Mouse (Mus musculus) thymus, adult 2 months (tissue): ENCODE results near the gene Fam180a.

Experiments
- CTCF ChIP-seq: fragments of 200-500 bp; IDR thresholded peaks from 2 replicates; pipeline ENCODE4 v1.5.1; 2012; ENCODE audit warnings: mild to moderate bottlenecking, control low read depth, low read length, moderate library complexity, borderline replicate concordance; ENCODE audit not compliant: control insufficient read depth, poor library complexity, insufficient read depth; ENCODE audit errors: extremely low read depth
- POLR2A ChIP-seq: fragments of 200-500 bp; IDR thresholded peaks from 2 replicates; pipeline ENCODE4 v1.6.1; 2012; ENCODE audit warnings: mild to moderate bottlenecking, low read length, control low read depth, moderate library complexity; ENCODE audit not compliant: control insufficient read depth, poor library complexity, insufficient read depth; ENCODE audit errors: extremely low read depth

DNA sequence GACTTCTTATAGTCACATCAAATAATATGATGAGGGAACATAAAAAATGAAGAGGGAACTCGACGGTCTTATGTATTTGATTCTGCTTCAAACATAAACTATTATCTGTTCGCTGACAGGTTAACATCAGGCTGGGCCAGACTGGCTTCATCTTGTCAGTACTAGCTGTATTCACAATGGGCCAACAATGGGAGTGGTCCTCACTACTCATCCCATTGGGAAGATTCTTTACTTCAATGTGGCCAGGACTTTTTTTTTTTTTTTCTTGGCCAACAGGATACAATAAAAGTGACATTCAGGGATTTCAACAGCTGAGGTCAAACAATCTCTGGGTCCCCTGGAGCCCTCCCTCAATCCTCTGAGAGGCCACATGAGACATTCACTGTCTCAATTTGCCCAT lies 25.9 kb upstream of the Fam180a start:
- TF ChIP-seq POLR2A: no peak
- no peak for TF ChIP-seq CTCF
